Mouse (Mus musculus): Measurements from ENCODE around the gene Sqstm1. TPM values are rescaled to one million over a fixed set of nuclear protein-coding genes. Genes with fewer than 3 reads are reported as not detected.
A peak's percentile ranks its signal among the peaks of the same experiment; 100 is the strongest.

The Sqstm1 gene
- polyA plus RNA-seq, 1 experiment from 2014 or later, result 182 TPM

DNA sequence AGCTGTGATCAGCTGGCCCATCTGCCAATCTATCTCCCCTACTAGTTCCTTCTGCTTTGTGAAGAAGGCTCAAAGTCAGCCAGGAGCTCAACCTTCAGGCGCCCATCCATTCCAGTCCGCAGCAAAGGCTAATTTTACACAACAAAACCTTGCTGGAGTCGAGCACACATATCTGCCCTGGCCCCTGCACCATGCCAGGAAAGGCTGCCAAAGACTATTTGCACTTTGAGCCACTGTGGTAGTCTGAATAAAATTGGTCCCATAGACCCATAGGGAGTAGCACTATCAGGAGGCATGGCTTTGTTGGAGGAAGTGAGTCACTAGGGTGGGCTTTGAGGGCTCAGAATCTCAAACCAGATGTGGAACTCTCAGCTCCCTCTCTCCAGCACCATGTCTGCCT is 5.2 kb downstream of the Sqstm1 start:
- H3K27me3 ChIP-seq (ENCODE audit: control insufficient read depth, insufficient read depth, low read depth, low read length), result no peaks in the 10 kb centered on the region
- H3K9me3 ChIP-seq (replicated peaks; ENCODE audit: control insufficient read depth, low read length), result no peaks in the 10 kb centered on the region
- H3K4me2 ChIP-seq (ENCODE audit: low read depth, low read length), result no peak overlapping the region
- peaks cover 69% of the 10 kb centered on the region for H3K36me3 ChIP-seq (ENCODE audit: control insufficient read depth, insufficient read depth)
- H3K9ac ChIP-seq (ENCODE audit: low read depth, low read length), result no peak overlapping the region
- H3K27ac ChIP-seq (ENCODE audit: low read length), result no peak overlapping the region
- no peak overlapping the region for H3K4me3 ChIP-seq (ENCODE audit: low read depth, low read length)
- ATAC-seq (ENCODE audit: low read depth), result no peak
- 79% methylated on average over 3 of the region's 3 CpGs for WGBS (ENCODE audit: insufficient replicate concordance)
- H3K4me1 ChIP-seq (ENCODE audit: control insufficient read depth, low read depth, low read length), result peaks cover 18% of the 10 kb centered on the region

DNA sequence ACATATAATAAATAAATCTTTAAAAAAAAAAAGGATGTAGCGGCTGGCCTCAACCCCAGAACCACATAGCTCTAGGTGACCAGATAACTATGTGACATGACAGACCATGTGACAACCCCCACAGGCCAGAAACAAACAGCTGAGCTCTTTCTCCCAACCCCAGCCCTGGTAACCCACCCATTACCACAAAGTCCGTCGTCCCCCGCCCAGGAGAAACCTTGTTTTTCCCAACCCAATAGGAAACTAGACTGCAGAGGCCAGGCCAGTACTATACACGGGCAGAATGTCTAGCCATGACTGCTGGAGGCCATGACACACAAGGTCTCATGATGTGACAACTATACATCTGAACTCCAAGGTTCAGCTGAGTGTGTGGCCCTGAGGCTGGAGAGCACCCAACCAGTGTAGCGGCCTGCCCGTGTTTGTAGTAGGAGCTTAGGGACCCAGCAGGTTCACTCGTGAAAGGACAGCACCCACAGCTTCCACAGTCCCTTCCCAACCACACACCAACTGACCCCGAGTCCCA is 7.3 kb downstream of the Sqstm1 start:
- WGBS (ENCODE audit: insufficient replicate concordance), result 78% methylated on average over 9 of the region's 9 CpGs
- no peaks in the 10 kb centered on the region for H3K9me3 ChIP-seq (replicated peaks; ENCODE audit: control insufficient read depth, low read length)
- peak; percentile 2; the same call in 1 of the 2 replicates for ATAC-seq (ENCODE audit: low read depth)
- H3K36me3 ChIP-seq (ENCODE audit: control insufficient read depth, insufficient read depth), result peaks cover 86% of the 10 kb centered on the region
- 0 out of 2 replicates have a peak overlapping the region, but pooled peaks have one; percentile 24 for H3K27ac ChIP-seq (ENCODE audit: low read length)
- peaks cover 10% of the 10 kb centered on the region for H3K4me1 ChIP-seq (ENCODE audit: control insufficient read depth, low read depth, low read length)
- H3K27me3 ChIP-seq (ENCODE audit: control insufficient read depth, insufficient read depth, low read depth, low read length), result no peaks in the 10 kb centered on the region
- H3K4me3 ChIP-seq (ENCODE audit: low read depth, low read length), result no peak overlapping the region
- no peak overlapping the region for H3K9ac ChIP-seq (ENCODE audit: low read depth, low read length)
- no peak overlapping the region for H3K4me2 ChIP-seq (ENCODE audit: low read depth, low read length)

DNA sequence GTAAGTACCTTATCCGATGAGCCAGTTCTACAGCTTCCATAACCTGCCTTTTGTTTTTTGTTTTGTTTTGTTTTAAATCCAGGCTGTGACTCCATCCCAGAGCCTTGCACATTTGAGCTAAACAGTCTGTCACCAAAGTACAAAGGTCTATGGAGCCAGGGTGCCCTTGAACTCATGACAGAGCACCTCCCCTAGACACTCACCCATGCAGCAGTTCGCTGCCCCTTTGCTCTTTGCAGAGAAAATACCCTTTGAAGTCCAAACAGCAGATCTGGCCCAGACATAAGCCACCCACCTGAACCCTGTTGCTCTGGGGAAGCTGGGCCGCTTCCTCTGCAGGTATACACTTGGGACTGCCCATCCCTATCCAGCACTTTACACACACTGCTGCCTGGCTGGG is 9.0 kb downstream of the Sqstm1 start:
- Histone ChIP-seq H3K4me3 (ENCODE audit: low read depth, low read length) (no peak overlapping the region), H3K36me3 (ENCODE audit: control insufficient read depth, insufficient read depth) (peaks cover 72% of the 10 kb centered on the region), H3K27me3 (ENCODE audit: control insufficient read depth, insufficient read depth, low read depth, low read length) (no peaks in the 10 kb centered on the region), H3K4me1 (ENCODE audit: control insufficient read depth, low read depth, low read length) (peaks cover 10% of the 10 kb centered on the region), H3K9me3 (replicated peaks; ENCODE audit: control insufficient read depth, low read length) (no peaks in the 10 kb centered on the region), H3K4me2 (ENCODE audit: low read depth, low read length) (no peak overlapping the region), H3K27ac (ENCODE audit: low read length) (0 out of 2 replicates have a peak overlapping the region, but pooled peaks have one; percentile 39), H3K9ac (ENCODE audit: low read depth, low read length) (no peak overlapping the region)
- peak; percentile 66 for ATAC-seq (ENCODE audit: low read depth)
- 76% methylated on average over 3 of the region's 3 CpGs for whole genome bisulfite sequencing (ENCODE audit: insufficient replicate concordance)

GRCm38 (mm10) chr11:50200613-50201012 is 10.0 kb downstream of the Sqstm1 start:
- Histone ChIP-seq H3K4me2 (ENCODE audit: low read depth, low read length) (no peak overlapping the region), H3K4me1 (ENCODE audit: control insufficient read depth, low read depth, low read length) (peaks cover 13% of the 10 kb centered on the region), H3K27me3 (ENCODE audit: control insufficient read depth, insufficient read depth, low read depth, low read length) (no peaks in the 10 kb centered on the region), H3K36me3 (ENCODE audit: control insufficient read depth, insufficient read depth) (peaks cover 62% of the 10 kb centered on the region), H3K9me3 (replicated peaks; ENCODE audit: control insufficient read depth, low read length) (no peaks in the 10 kb centered on the region), H3K27ac (ENCODE audit: low read length) (no peak overlapping the region), H3K4me3 (ENCODE audit: low read depth, low read length) (no peak overlapping the region), H3K9ac (ENCODE audit: low read depth, low read length) (no peak overlapping the region)
- WGBS (ENCODE audit: insufficient replicate concordance), result 64% methylated on average over 8 of the region's 8 CpGs
- ATAC-seq (ENCODE audit: low read depth), result peak; percentile 57

GRCm38 (mm10) chr11:50198916-50199315 is 11.7 kb downstream of the Sqstm1 start:
- WGBS (ENCODE audit: insufficient replicate concordance), result 85% methylated on average over 2 of the region's 2 CpGs
- Histone ChIP-seq H3K27ac (ENCODE audit: low read length) (no peak overlapping the region), H3K36me3 (ENCODE audit: control insufficient read depth, insufficient read depth) (peaks cover 46% of the 10 kb centered on the region), H3K9me3 (replicated peaks; ENCODE audit: control insufficient read depth, low read length) (no peaks in the 10 kb centered on the region), H3K9ac (ENCODE audit: low read depth, low read length) (no peak overlapping the region), H3K4me3 (ENCODE audit: low read depth, low read length) (no peak overlapping the region), H3K4me1 (ENCODE audit: control insufficient read depth, low read depth, low read length) (peaks cover 5% of the 10 kb centered on the region; the same call in 1 of the 2 replicates), H3K27me3 (ENCODE audit: control insufficient read depth, insufficient read depth, low read depth, low read length) (no peaks in the 10 kb centered on the region), H3K4me2 (ENCODE audit: low read depth, low read length) (no peak overlapping the region)
- no peak for ATAC-seq (ENCODE audit: low read depth)

DNA sequence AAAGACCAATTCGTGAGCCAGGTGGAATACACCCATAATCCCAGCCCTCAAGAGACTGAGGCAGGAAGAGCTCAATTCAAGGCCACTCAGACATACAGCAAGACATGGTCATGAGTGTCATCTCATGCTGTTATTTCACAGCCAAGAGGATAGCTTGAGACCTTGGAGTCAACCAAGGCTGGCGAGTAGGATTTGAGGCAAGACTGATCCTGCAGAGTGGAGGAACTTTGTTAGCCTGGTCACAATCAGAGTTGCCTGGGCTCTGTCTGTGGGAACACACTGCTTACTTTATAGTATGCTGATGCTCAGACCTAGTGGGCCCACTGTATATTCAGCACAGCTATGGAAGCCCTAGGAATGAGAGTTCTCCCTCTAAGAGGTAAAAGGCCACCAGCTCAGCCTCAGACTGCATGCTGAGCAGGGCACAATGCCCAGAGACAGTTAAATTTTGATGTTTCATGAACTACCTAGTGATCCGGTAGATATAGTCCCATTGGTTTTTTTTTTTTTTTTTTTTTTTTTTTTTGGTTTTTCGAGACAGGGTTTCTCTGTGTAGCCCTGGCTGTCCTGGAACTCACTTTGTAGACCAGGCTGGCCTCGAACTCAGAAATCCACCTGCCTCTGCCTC is 12.3 kb downstream of the Sqstm1 start:
- no peak overlapping the region for H3K9ac ChIP-seq (ENCODE audit: low read depth, low read length)
- H3K27me3 ChIP-seq (ENCODE audit: control insufficient read depth, insufficient read depth, low read depth, low read length), result no peaks in the 10 kb centered on the region
- peaks cover 43% of the 10 kb centered on the region for H3K36me3 ChIP-seq (ENCODE audit: control insufficient read depth, insufficient read depth)
- WGBS (ENCODE audit: insufficient replicate concordance), result 75% methylated on average over 3 of the region's 5 CpGs
- H3K27ac ChIP-seq (ENCODE audit: low read length), result no peak overlapping the region
- no peak overlapping the region for H3K4me2 ChIP-seq (ENCODE audit: low read depth, low read length)
- no peak overlapping the region for H3K4me3 ChIP-seq (ENCODE audit: low read depth, low read length)
- peaks cover 5% of the 10 kb centered on the region; the same call in 1 of the 2 replicates for H3K4me1 ChIP-seq (ENCODE audit: control insufficient read depth, low read depth, low read length)
- no peaks in the 10 kb centered on the region for H3K9me3 ChIP-seq (replicated peaks; ENCODE audit: control insufficient read depth, low read length)
- no peak for ATAC-seq (ENCODE audit: low read depth)

DNA sequence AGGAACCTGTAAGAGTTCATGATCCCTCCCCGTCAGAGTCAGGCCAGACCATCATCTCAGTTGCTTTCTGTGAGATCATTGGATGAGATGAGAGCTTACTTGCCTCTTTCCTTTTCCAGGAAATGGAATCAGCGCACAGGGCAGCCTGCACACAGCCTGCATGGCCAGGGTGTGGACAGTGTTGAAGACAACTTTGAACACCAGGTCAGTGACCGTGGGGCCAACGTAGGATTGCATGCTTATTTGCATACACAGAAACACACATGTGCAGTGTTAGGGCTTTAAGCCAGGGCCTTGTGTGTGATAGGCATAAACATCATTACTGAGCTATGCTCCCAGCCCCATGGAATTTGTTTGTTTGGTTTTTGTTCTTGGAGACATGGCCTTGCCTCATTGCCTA is 13.1 kb downstream of the Sqstm1 start:
- no peak for ATAC-seq (ENCODE audit: low read depth)
- Histone ChIP-seq H3K4me1 (ENCODE audit: control insufficient read depth, low read depth, low read length) (peaks cover 5% of the 10 kb centered on the region; the same call in 1 of the 2 replicates), H3K27ac (ENCODE audit: low read length) (no peak overlapping the region), H3K9me3 (replicated peaks; ENCODE audit: control insufficient read depth, low read length) (no peaks in the 10 kb centered on the region), H3K4me2 (ENCODE audit: low read depth, low read length) (no peak overlapping the region), H3K9ac (ENCODE audit: low read depth, low read length) (no peak overlapping the region), H3K4me3 (ENCODE audit: low read depth, low read length) (no peak overlapping the region), H3K27me3 (ENCODE audit: control insufficient read depth, insufficient read depth, low read depth, low read length) (no peaks in the 10 kb centered on the region), H3K36me3 (ENCODE audit: control insufficient read depth, insufficient read depth) (peaks cover 37% of the 10 kb centered on the region)
- WGBS (ENCODE audit: insufficient replicate concordance), result 79% methylated on average over 4 of the region's 4 CpGs

DNA sequence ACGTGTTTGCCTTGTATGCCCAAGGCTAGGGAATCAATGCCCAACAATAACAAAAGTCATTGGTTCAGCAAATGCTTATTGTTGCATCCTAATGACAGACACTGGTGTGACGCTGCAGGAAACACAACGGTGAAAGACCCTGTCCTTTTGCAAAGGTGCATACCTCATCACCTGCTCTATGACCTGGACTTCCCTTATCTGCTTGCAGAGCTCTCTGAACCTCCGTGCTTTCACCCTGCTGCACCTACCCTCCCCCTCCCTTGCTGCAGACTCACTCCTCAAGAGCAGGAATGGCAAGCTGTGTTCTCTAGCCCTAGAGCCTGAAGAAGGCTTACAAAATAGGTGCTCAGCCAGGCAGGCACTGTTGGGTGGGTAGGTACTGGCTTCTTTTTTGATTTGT is 15.8 kb downstream of the Sqstm1 start:
- no peak overlapping the region for H3K9ac ChIP-seq (ENCODE audit: low read depth, low read length)
- peaks cover 3% of the 10 kb centered on the region; the same call in 1 of the 2 replicates for H3K4me1 ChIP-seq (ENCODE audit: control insufficient read depth, low read depth, low read length)
- H3K4me3 ChIP-seq (ENCODE audit: low read depth, low read length), result no peak overlapping the region
- ATAC-seq (ENCODE audit: low read depth), result peak; percentile 57
- no peak overlapping the region for H3K4me2 ChIP-seq (ENCODE audit: low read depth, low read length)
- H3K9me3 ChIP-seq (replicated peaks; ENCODE audit: control insufficient read depth, low read length), result no peaks in the 10 kb centered on the region
- H3K36me3 ChIP-seq (ENCODE audit: control insufficient read depth, insufficient read depth), result peaks cover 11% of the 10 kb centered on the region
- no peaks in the 10 kb centered on the region for H3K27me3 ChIP-seq (ENCODE audit: control insufficient read depth, insufficient read depth, low read depth, low read length)
- no peak overlapping the region for H3K27ac ChIP-seq (ENCODE audit: low read length)
- WGBS (ENCODE audit: insufficient replicate concordance), result 58% methylated on average over 4 of the region's 4 CpGs

DNA sequence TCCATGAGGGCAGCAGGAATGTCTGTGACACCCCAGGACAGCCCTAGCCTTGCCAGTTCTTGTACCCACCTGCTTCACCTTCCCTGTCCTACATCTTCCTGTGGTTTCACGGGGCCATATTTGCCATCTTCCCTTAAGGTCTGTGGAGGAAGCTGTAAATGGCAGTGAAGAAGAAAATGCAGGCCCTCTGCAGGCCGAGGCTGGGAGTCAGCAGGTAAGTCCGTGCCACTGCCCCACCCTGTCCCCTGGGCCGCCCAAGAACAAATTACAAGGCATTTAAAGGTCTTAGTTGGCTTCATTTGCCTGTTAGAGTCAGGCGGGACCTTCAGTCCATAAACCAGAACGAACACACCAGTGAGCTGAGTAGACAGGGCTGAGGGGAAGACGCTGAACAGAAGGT is 16.6 kb downstream of the Sqstm1 start:
- no peak for ATAC-seq (ENCODE audit: low read depth)
- Histone ChIP-seq H3K4me1 (ENCODE audit: control insufficient read depth, low read depth, low read length) (peaks cover 3% of the 10 kb centered on the region; the same call in 1 of the 2 replicates), H3K4me3 (ENCODE audit: low read depth, low read length) (no peak overlapping the region), H3K27me3 (ENCODE audit: control insufficient read depth, insufficient read depth, low read depth, low read length) (no peaks in the 10 kb centered on the region), H3K9me3 (replicated peaks; ENCODE audit: control insufficient read depth, low read length) (no peaks in the 10 kb centered on the region), H3K27ac (ENCODE audit: low read length) (no peak overlapping the region), H3K36me3 (ENCODE audit: control insufficient read depth, insufficient read depth) (peaks cover 3% of the 10 kb centered on the region), H3K4me2 (ENCODE audit: low read depth, low read length) (no peak overlapping the region), H3K9ac (ENCODE audit: low read depth, low read length) (no peak overlapping the region)
- WGBS (ENCODE audit: insufficient replicate concordance), result 74% methylated on average over 7 of the region's 7 CpGs

All from liver, embryonic 16.5 days (tissue).